Mouse (Mus musculus) kidney, adult 18-20 months (tissue): ENCODE measurements around the gene Samhd1.

ENCODE experiments used
- DNase-seq: peaks from one replicate; pipeline ENCODE4 v3.0.0; 2021

Gene Samhd1

GRCm38 (mm10) chr2:157070365-157070764 is 64.7 kb downstream of the Samhd1 start:
- peak; percentile 46 for DNase-seq

GRCm38 (mm10) chr2:157069755-157070315 is 65.2 kb downstream of the Samhd1 start:
- DNase-seq, result no peak

GRCm38 (mm10) chr2:157069355-157069735 is 65.7 kb downstream of the Samhd1 start:
- no peak for DNase-seq

- DNase-seq, result no peak
These were observed 66.2 kb downstream of the Samhd1 start for GRCm38 (mm10) chr2:157068701-157069354.

- no peak for DNase-seq
These were observed 68.2 kb downstream of the Samhd1 start for GRCm38 (mm10) chr2:157066731-157067430.

- no peak for DNase-seq
These were observed 69.2 kb downstream of the Samhd1 start for GRCm38 (mm10) chr2:157065879-157066226.

GRCm38 (mm10) chr2:157064978-157065878 is 69.8 kb downstream of the Samhd1 start:
- DNase-seq, result peak; percentile 36

GRCm38 (mm10) chr2:157064136-157064535 is 70.9 kb downstream of the Samhd1 start:
- DNase-seq, result no peak

GRCm38 (mm10) chr2:157063241-157063700 is 71.8 kb downstream of the Samhd1 start:
- no peak for DNase-seq

- DNase-seq, result no peak
These were observed 74.3 kb downstream of the Samhd1 start for GRCm38 (mm10) chr2:157060557-157061305.

- no peak for DNase-seq
These were observed 75.0 kb downstream of the Samhd1 start for GRCm38 (mm10) chr2:157060037-157060436.

GRCm38 (mm10) chr2:157059166-157059565 is 75.9 kb downstream of the Samhd1 start:
- no peak for DNase-seq

GRCm38 (mm10) chr2:157058342-157058998 is 76.6 kb downstream of the Samhd1 start:
- DNase-seq, result peak; percentile 34

- no peak for DNase-seq
These were observed 77.3 kb downstream of the Samhd1 start for GRCm38 (mm10) chr2:157057758-157058157.

GRCm38 (mm10) chr2:157057186-157057585 is 77.9 kb downstream of the Samhd1 start:
- no peak for DNase-seq

GRCm38 (mm10) chr2:157055721-157056120 is 79.3 kb downstream of the Samhd1 start:
- DNase-seq, result no peak

- DNase-seq, result no peak
These were observed 80.2 kb downstream of the Samhd1 start for GRCm38 (mm10) chr2:157054816-157055215.

- no peak for DNase-seq
These were observed 80.8 kb downstream of the Samhd1 start for GRCm38 (mm10) chr2:157054297-157054696.

- no peak for DNase-seq
These were observed 81.3 kb downstream of the Samhd1 start for GRCm38 (mm10) chr2:157053787-157054186.

GRCm38 (mm10) chr2:157053124-157053523 is 81.9 kb downstream of the Samhd1 start:
- no peak for DNase-seq

GRCm38 (mm10) chr2:157052448-157052847 is 82.6 kb downstream of the Samhd1 start:
- DNase-seq, result no peak

- no peak for DNase-seq
These were observed 85.2 kb downstream of the Samhd1 start for GRCm38 (mm10) chr2:157049831-157050243.
